Mouse (Mus musculus): ENCODE results near the gene Coq9.
"Not testable (repeated sequence)": the region's sequence is repeated elsewhere in the genome, so short reads cannot be mapped to it uniquely, and the experiment has no call there.

Coq9 gene

GRCm38 (mm10) chr8:94821381-94821780, 16.7 kb upstream of the Coq9 start:
- DNase-seq (ENCODE audit: low spot score in 2 of 2) = no peak

DNA sequence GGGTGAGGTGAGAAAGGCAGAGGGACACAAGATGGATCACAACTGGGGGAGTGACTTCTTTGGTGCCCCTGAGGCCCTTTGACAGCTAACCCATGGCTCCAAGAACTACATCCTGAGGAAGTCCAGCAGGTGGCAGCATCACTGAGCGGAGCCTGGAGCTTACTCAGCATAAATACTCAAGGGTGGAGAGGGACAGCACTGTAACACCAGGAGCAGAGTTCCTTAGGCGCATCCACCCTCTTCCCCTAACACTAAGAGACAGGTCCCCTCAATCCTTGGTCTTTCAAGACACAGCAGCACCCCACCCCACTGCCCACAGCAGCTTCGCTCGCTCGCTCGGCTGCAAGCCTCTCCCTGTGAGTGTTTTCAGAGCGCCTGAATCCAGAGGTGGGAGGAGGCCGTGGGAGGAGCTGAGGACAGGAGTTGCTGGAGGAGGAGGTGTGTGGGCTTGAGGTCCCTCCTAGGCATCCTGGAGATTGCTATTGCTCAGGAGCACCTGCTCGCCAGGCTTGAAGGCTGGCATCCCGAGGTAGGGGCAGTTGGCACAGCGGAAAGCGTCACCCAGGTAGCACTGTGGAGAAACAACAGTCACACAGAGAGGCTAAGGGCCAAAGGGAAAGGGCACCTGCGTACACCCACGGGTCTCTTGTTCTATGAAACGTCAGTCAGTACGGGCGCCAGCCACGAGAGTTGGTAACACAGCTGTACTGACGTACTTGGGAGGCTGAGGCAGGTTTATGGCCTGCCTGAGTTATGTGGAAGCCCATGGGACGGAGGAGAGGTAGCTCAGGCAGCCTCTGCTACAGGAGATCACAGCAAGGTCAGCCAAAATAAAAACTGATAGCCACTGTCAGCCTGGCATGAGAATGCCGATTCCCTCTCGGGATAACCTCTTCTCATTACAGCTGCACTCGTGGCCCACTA, 15.2 kb upstream of the Coq9 start:
- peak; percentile 70 to 71 for DNase-seq (ENCODE audit: low spot score in 2 of 2)

- no peak for DNase-seq (ENCODE audit: low spot score in 2 of 2)
Measured at GRCm38 (mm10) chr8:94825170-94825569, 13.0 kb upstream of the Coq9 start.

DNA sequence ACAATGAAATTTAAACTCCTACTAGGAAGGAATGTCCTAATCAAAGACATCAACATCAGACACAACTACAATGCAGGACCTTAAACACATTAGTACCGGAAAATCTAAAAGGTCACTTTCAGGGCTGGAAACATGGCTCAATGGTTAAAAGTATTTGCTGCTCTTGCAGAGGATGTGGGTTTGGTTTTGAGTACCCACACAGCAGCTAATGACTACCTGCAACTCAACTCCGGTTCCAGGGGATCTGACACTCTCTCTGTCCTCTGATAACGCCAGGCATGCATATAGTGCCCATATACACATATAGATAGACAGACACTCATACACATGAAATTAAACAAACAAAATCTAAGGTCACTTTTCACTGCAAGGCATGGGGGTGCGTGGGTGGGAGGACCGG, 11.9 kb upstream of the Coq9 start:
- DNase-seq (ENCODE audit: low spot score in 2 of 2) = no peak

DNA sequence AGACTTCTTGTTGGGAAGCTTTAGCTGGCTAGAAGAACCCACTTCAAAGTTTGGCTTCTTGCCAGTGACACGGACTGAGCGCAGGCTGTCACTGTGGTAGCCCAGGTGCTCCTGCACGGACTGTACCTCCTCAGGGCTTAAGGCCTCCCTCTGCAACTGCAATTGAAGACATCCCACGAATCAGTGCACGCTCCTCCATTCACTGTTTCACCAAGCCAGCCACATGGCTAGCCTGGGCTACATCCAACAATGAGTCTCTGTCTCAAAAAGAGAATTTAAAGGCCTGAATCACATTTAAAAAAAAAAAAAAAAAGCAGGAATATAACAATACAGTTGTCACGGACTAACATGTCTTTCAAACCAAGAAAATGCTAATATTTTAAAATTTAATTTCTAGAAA, 9.8 kb upstream of the Coq9 start:
- DNase-seq (ENCODE audit: low spot score in 2 of 2) = no peak

DNA sequence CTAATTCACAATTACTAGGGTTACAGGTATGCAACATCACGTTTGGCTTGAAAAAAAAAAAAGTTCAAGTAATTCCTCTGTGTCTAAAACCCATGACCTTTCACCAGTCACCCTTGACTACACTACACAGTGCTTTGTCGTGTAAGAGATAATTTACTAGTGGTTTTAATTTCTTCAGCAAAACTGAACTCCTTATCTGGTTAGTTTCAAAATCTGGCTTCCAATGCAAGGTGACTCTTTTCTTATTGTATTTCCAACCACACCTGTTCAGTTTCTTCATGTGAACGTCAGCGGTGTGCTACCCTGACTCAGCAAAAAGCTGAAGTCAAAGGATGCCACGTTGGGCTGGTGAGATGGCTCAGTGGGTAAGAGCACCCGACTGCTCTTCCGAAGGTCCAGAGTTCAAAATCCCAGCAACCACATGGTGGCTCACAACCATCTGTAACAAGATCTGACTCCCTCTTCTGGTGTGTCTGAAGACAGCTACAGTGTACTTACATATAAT, 4.2 kb upstream of the Coq9 start:
- DNase-seq (ENCODE audit: low spot score in 2 of 2) = not testable (repeated sequence)

DNA sequence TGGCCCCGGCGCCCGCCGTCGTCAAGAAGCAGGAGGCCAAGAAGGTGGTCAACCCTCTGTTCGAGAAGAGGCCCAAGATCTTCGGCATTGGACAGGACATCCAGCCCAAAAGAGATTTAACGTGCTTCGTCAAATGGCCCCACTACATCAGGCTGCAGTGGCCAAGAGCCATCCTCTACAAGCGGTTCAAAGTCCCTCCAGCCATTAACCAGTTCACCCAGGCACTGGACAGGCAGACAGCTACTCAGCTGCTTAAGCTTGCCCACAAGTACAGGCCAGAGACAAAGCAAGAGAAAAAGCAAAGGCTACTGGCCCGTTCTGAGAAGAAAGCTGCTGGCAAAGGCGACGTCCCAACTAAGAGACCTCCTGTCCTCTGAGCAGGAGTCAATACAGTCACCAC, 2.4 kb upstream of the Coq9 start:
- DNase-seq (ENCODE audit: low spot score in 2 of 2) = not testable (repeated sequence)

DNA sequence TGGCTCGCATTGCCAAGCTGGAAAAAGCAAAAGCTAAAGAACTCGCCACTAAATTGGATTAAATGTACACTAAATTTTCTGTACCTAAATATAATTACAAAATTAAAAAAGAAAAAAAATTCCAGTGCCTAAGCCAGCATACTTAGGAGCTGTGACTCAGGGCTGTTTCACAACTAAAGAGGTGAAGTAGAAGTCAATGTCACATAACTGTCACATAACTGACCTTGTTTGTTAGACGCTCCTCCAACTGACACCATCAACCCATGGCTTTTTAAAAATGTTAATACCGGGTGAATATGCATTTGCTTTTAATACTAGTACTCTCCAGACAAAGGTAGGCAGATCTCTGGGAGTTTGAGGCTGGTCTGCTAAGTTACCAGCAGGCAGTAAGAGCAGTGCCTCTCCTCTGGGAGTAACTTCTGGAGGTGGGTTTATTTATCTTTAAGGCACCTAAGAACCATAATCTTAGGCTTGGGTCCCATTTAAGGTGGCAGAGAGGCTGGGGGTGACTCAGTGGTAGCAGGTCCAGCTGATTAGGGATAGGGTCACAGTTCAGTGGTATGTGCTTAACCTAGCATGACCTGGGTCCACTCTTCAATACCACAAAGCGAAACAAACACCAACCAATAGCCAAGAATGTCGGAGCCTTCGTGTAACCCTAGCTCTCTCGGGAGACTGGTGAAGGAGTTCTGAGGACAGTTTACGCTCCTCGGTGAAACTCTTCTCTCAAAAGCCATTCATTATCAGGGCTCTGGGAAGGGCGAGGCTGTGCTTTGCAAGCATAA, 1.5 kb upstream of the Coq9 start:
- no peak for DNase-seq (ENCODE audit: low spot score in 2 of 2)

DNA sequence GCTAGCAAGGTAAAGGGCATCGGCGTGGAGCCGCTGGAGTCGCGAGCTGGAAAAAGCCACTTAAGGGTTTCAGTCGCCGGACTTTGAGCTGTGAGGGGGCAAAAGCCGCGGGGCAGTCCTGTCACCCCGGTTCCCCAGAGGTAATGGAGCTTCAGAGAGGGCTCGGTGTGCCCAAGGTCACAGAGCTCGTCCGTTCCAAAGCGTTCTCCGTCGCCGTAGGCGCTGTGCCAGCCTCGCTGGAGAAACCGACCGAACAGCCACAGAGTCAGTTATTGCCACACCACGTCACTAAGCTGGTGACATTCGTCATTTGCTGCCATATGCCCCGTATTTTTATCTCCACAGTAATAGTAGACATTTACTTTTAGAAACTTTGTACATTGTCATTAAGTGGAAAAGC, 479 bp downstream of the Coq9 start:
- peak; percentile 76 to 82 for DNase-seq (ENCODE audit: low spot score in 2 of 2)

- no peak for DNase-seq (ENCODE audit: low spot score in 2 of 2)
Measured at GRCm38 (mm10) chr8:94841183-94841582, 3.1 kb downstream of the Coq9 start.

GRCm38 (mm10) chr8:94850049-94850448, 11.9 kb downstream of the Coq9 start:
- no peak for DNase-seq (ENCODE audit: low spot score in 2 of 2)

DNA sequence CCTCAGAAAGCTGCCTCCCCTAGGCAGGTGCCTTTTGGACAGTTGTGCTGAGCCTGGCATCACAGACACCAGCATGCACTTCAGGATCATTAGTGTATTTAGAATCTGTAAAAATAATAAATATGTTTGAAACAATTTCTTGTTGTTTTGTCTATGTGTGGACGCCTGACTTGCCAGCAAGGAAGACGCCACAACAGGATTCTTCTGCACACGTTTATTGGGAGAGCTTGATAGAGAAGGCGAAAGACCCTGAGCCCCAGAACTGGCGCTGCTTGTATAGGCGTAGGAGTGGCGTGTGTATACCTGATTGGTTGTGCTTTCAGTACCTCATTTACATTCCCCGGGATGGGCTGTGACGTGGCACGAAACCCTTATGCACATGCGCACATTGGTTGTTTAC, 16.6 kb downstream of the Coq9 start:
- not testable (repeated sequence) for DNase-seq (ENCODE audit: low spot score in 2 of 2)

- no peak for DNase-seq (ENCODE audit: low spot score in 2 of 2)
Measured at GRCm38 (mm10) chr8:94857011-94857345, 18.9 kb downstream of the Coq9 start.

GRCm38 (mm10) chr8:94857346-94858173, 19.4 kb downstream of the Coq9 start, which contains the start of gene Polr2c:
Gene Polr2c (plus strand): TSS chr8:94857450.
- peak; percentile 92 to 95 for DNase-seq (ENCODE audit: low spot score in 2 of 2)

GRCm38 (mm10) chr8:94861352-94861910, 23.3 kb downstream of the Coq9 start:
- DNase-seq (ENCODE audit: low spot score in 2 of 2) = peak; percentile 62 to 67

- DNase-seq (ENCODE audit: low spot score in 2 of 2) = no peak
Measured at GRCm38 (mm10) chr8:94862487-94863220, 24.5 kb downstream of the Coq9 start.

DNA sequence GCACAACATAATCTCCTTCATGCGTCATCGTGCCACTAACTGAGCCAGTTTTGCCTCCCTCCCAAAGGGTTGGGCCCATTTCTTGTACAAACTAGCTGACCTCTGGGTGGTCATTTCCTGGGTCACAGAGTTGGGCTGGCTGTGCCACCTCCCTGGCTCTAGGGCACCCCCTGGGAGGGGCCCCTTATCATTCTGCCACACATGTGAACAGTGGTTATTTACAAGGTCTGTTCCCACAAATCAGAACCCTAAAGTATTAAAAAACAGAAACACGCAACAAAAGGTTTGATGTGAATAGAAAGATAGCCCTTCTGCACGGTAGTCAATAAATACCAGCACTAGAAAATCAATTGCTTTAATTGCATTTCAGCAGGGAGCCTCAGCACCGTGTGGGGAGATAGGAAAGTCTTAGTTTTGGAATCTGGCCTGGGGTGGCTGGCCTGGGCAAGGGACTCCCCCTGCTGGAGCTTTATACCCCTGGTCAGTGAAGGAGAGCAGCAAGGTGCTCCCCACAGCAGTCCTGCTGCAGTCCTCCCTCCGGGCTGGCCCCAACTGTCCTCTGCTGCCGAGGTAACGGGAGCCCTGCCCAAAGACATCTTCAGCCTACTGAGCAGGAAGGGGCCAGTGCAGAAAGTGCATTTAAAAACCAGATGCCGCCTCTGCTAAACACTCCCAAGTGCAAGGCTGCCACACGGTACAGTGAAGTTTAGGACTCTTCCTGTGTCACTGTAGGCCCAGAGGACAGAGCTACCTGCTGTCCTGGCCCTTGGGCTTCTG, 26.0 kb downstream of the Coq9 start:
- DNase-seq (ENCODE audit: low spot score in 2 of 2) = no peak

GRCm38 (mm10) chr8:94865292-94865691, 27.2 kb downstream of the Coq9 start:
- no peak for DNase-seq (ENCODE audit: low spot score in 2 of 2)

DNA sequence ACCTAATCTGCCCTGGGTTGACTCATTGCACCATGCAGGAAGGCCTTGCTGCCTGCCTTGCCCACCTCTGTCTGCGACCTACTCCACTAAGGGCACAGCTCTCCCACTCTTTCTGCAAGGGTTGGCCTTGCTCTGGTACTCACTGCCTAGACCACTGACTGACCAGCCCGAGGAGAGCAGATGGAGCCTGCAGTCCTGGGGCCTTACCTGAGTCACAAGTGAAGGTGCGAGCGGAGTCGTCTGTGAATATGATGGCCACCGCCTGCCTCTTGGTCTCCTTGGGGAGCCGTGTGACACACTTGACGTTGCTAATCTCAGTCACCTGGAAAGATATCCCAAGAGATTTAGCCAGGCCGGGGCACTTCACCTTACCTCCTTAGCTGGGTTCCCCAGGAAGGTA, 28.8 kb downstream of the Coq9 start:
- no peak for DNase-seq (ENCODE audit: low spot score in 2 of 2)

DNA sequence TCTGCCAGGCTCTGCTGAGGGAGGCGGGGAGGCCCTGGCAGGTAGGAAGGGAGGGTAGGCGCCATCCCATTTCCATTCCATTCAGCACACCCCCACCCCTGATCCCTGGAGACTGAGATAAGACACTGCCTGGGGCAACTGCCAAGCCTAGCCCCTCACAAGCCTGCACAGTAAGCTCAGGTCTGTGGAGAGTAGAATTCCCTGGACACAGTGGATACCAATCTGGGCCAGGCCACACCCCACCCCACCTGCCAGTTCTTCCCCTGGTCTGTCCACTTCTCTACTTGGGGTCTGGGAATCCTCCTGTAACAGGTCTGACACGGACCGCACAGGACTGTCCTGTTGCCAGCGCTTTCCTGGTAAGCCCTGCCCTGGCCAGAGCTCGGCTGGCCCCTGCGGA, 31.0 kb downstream of the Coq9 start:
- no peak for DNase-seq (ENCODE audit: low spot score in 2 of 2)

Data from right cerebral cortex, adult 2 months (tissue).